Mouse (Mus musculus): Measurements from ENCODE around the gene 9430097D07Rik.

9430097D07Rik gene

DNA sequence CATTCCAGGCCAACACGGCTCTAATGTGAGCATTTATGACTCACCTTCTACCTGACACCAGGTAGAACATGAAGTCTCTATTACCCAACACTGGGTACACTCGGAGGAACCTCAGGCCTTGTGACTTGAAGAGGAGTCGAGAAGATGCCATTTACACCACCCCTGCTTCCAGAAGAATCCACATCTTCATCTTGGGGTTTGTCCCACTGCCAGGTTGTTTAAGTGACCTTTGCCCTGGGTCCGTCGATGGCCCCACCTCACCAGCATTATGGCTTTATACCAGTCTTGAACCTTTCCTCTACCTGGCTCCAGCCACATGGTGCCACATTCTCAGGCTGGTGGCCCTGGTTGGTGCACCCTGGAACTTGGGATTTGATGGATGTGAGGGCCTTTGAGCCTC is 21.8 kb upstream of the 9430097D07Rik start:
- DNase-seq (ENCODE audit: extremely low spot score) = no peak

DNA sequence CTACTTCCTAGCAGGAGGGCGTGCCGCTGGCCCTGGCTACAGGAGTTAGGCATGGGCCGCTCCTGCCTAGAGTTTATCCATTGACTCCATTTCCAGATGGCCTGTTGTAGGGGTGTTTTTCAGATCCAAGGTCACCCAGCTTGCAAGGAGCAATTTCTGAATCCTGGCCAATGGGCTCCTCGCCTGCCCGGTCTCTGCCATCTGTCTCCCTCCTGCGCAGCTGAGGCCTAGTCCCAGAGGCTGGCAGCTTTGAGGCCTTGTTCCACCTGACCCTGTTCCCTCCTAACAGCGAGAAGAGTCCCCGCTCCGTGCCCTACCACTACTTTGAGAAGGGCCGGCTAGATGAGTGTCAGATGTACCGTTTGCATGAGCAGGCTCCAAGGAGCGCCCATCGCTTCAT is 21.2 kb upstream of the 9430097D07Rik start:
- no peak for DNase-seq (ENCODE audit: extremely low spot score)

DNA sequence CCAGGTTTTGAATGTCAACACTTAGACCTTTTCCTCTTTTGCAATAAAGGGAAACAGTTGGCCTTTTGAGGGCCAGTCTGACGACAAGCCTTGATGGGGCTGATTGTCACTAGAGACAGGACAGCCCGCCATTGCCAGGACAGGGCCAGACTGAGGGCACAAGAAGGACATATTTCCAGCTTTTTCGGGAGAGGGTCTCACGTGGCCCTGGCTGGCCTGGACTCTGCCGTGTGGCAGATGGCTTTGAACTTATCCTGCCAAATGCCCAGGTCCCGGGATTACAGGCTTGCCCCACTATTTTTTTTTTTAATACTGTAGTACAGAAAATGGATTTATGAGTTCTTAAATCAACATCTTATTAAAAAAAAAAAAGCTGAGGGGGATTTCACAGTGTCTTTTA is 15.8 kb upstream of the 9430097D07Rik start:
- no peak for DNase-seq (ENCODE audit: extremely low spot score)

DNA sequence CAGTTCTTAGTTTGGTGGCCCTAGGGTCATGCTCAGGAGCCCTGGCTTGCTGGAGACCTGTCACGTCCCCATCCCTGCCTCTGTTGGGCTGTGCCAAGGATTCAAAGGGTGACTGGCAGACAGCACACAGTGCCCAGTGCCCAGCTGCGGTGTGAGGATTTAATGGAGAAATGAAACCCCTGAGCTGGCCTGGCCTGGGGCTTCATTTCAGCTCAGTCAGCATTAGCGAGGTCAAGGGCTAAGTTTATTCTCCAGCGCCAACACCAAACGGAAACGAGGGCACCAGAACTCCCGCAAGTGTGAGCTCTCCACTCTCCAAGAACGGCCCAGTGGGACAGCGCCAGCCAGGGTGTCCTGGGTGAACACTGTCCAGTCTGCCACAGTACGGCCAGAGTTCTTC is 14.7 kb upstream of the 9430097D07Rik start:
- DNase-seq (ENCODE audit: extremely low spot score) = no peak

DNA sequence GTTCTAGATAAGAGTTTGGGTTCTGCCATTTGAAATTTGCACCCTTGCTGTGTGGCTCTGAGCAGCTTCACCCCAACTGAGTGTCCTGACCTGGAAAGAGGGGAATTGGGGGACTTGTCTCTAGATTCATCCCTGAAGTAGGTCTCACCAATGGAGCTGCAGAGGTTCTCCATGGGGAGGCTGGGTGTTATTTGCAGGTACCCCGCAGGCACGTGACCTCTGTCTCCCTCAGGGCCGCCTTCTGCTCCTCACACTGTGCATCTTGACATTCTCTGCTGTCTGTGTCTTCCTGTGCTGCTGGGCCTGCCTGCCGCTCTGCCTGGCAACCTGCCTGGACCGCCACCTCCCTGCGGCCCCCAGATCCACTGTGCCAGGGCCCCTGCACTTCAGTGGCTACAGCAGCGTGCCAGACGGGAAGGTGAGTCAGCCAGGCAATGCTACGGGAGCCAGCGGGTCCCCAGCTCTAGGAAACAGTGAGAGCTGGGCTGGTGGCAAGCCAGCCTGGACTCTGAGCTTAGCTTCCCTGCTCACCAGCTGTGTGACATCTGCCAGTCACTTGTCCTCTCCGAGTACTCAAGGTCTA is 13.8 kb upstream of the 9430097D07Rik start:
- DNase-seq (ENCODE audit: extremely low spot score) = no peak

DNA sequence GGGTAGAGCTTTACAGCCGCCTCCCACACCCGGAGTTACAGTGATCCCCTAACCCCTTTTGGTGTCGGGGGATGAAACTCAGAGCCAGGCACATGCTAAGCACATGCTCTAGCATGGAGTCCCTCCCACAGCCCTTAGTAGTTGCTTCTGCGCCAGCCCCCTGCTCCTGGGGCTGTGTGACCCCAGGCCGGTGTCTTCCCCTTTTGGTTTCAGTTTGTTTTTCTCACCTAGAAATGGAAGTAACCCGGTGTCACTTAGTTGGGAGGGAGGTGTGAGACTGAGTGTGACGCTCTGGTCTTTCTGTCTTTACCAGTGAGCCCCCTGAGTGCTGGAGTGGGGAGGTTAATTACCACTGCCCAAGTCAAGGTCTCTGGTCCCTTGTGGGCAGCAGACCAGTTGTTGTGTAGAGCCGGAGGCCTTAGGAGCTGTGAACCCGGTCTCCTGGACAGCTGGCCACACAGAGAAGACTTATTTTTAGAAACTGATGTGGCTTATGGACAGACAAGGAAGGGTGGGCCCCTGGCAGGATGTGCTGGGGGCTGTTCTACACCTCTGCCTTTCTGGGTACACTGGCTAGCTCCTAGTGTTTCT is 12.3 kb upstream of the 9430097D07Rik start:
- DNase-seq (ENCODE audit: extremely low spot score) = no peak

DNA sequence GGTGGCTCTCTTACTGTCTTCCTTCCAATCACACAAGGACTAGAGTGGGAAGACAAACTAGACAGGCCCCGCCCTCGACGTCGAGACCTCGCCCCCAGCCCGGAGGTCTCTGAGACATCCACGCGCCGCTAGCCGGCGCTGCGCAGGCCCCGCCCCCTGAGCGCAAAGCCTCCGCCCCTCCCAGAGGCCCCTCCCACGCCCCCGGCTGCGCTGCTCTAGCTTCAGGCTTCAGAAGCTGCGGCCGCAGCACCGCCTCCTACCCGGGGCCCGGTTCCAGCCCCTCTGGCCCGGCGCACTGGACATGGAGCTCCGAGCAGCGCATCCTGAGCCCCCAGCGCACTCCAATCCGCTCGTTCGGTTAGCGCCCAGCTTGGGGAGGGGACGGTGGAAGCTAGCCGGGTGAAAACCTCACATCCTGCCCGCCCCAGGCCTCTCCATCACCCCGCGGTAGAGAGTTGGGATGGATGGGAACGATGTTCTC is 11.4 kb upstream of the 9430097D07Rik start, which contains the start of gene St6galnac4:
Gene St6galnac4 (plus strand): TSS at position 225 of the 481 bp plus-strand sequence.
- peak; percentile 96 for DNase-seq (ENCODE audit: extremely low spot score)

DNA sequence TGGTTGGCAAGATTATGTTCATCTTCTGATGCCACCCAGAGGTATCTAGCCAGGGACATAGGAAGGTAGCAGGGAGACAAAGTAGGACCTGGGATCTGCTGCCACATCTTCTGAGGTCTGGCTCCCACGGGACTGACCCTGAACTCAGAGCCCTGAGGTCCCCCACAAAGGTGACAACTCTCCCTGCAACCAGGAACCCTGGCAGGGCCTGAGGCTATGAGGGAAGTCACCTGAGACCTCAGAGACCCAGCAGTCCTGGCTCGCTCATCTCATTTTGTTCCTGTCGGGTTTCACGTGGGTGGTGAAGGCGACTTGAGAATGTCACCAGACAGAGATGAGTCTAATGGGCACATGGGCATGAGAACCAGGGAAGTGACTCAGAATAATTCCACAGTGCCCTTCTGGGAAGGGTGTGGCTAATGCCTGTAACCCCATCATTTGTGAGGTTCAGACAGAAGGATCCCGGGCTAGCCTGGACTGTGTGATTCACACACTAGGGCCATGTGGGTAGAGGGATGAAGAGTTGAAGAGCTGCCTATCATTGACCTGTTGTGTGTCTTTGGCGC is 9.7 kb upstream of the 9430097D07Rik start:
- DNase-seq (ENCODE audit: extremely low spot score) = no peak

DNA sequence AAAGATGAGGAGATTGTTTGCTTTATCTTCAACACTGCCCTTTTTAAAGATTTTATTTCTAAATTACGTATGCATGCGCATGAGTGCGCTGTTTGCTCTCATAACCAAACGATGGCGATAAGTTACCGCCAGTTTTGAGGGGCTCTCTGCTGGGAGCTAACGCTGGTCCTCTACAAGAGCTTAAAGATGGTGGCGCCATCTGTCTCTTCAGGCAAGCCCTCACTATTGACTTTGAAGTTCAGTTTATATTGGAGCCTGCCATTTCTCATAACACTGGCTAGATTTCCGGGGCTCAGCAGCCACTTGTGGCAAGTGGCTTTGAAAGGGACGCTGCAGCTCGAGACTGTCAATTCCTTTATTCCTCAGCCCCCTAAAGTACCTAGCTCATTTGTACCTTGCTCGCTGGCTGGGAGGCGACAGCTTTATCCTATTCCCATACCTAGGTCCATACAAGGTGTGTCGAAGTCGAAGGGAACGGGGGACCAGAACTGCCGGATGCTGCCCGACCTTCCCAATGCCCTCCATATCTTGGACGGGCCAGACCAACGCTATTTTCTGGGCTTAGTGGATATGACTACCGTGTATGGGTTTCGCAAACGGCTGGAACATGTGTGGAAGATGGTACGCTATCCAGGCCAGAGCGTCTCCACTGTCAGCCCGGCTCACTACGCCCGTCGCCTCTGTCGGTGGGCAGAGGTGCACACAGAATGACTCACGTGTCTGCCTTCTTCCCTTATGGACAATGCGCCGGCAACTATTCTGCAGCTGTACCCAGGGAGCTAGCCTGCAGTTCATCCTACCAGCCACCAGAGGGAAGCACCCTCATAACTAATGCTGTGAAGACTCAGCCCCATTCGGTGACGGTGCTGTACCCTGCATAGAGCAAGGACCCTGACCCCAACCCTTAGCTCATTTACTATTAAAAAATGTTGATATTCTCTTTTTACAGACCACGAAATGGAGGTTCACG is 7.6 kb upstream of the 9430097D07Rik start:
- peak; percentile 78 for DNase-seq (ENCODE audit: extremely low spot score)

DNA sequence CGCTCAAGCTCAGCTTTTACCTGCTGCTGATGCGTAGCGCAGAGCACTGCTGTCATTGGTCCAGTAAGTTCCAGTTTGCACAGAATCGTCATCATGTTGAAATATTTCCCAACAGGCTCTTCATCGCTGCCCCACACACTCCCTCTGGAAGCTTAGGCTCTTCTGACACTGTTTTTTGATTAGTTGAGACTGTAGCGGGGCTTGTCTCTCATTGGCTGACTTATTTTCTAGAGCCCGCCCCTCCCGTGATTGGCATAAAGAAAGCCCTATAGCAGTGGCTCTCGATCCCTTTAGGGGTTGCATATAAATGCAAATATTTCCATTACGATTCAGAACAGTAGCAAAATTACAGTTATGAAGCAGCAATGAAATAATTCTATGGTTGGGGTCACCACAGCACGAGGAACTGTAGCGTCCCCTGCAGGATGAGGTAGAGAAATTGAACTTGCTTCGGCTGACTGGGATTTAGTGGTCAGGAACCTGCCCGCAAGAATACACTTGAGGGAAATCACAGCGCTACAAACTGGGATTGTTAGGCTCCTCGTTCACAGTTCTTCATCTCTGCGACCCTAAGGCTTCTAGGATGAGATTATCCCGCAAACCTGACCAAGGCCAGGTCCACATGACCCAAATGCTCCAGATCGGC is 6.1 kb upstream of the 9430097D07Rik start:
- DNase-seq (ENCODE audit: extremely low spot score) = peak; percentile 63

DNA sequence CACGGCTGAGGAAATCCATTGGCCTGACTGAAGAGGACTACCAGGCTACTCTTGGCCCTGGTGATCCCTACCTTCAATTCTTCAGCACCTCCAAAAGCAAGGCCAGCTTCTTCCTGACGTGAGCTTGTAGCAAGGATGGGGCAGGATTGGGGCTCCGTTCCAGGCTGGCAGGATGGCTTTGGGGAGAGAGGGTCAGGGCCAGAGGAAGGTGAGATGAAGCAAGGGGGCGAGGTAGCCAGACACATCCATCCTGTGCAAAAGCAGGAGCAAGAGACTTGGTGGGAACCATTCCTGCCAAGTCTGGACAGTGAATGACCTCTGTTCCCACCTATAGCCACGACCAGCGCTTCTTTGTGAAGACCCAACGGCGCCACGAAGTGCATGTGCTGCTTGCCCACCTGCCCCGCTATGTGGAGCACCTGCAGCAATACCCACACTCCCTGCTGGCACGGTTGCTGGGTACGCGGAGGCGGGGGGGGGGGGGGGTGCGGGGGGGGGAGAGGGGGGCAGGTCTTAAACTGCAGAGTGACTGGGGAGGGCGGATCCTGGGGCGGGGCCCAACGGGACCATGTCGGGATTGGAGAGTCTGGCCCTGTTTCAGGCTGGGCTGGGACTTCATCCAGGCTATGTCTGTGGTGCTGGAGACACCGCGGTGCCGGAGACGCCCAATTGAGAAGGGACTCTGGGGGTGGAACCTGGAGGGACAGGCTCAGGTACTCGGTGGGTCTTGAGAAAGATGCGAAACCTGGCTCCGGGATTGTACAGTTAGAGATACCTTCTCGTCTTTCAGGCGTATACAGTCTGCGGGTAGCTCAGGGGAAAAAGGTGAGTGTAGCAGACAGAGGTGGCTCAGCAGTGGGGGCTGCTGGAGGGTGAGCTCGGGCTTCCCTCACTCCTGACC is 2.9 kb upstream of the 9430097D07Rik start:
- no peak for DNase-seq (ENCODE audit: extremely low spot score)

DNA sequence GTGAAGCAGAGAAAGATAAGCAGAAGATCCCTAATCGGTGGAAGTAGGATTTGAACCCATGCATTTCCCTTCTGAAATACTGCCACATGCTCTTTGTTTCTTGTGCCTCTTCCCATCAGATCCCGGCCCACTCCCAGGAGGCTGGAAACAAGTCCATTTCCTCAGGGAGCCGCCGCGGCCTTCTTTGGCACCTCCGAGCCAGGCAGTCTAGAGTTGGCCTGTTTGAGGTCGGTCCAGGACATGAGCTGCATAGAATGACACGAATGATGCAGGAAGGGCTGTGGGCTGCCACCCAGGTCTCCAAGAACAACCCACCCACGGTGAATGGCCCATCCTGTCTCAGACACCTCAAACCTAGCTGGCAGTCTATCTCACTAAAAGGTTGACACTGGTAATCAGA is 1.0 kb upstream of the 9430097D07Rik start:
- no peak for DNase-seq (ENCODE audit: extremely low spot score)

DNA sequence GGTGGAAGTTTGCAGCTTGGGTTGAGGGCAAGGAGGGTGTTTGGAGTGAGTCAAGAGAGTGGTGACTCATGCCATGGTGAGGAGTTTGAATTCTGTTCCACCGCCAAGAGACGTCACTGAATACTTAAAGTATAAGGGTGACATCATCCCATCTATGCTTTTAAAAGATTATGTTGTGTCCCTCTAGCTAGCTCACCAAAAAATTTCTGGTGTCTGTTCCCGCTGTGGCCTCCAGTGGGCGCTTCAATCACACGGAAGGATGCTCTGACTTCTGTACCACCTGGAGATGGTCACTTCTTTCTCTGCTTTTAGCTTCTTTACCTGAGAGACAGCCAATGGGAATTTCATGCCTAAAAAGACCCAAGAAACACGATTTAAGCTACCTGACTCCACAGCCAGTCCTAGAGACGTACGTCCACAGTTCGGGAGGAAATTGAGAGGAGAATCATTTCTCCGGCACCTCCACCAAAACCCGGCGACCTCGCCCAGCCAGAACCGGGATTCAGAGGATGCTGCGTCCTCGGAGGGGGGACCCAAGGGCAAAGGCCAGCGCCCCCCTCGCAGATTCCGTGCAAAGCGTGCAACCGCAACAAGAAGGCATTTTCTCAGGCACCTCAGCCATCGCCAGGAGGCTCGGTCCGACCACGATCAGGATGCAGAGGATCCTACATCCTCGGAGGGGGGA is 441 bp downstream of the 9430097D07Rik start:
- peak; percentile 63 for DNase-seq (ENCODE audit: extremely low spot score)

DNA sequence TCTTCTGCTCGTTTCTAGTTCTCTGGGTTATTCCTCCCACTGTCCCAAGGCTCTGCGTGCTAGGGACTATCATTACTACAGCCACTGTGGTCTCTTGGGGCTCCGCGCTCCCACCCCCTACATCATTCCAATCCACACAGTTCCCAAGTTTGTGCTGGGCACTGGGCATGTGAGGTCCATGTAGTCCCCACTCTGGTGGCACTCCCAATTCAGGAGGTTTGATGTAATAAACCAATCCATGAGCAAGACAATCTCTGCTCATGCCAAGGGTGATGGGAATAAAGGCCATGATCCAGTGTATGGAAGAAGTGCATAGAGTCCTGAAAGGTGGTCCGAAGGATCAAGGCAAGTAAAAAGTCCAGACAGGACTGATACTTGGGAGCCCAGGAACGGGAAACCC is 987 bp downstream of the 9430097D07Rik start, which contains the start of gene Pip5kl1:
Gene Pip5kl1 (plus strand): TSS at position 301 of the 400 bp plus-strand sequence.
- DNase-seq (ENCODE audit: extremely low spot score) = no peak

DNA sequence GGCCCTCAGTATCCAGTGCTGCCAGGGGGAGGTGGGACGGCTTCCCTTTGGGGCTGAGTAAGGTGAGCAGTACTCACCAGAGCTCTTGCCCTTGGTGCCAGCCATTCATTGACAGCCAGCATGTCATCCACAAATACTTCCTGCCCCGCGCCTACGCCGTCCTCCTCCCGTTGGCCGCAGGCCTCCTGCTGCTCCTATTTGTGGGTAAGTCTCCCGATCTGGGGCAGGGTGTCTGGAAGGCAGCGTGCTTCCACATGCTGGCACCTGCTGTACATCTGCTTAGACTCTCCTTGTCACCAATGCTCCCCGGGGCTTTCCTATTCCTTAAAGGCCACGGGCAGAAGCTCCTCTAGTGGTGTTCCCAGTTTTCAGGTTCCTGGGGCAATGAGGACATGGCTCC is 3.3 kb downstream of the 9430097D07Rik start:
- DNase-seq (ENCODE audit: extremely low spot score) = no peak

DNA sequence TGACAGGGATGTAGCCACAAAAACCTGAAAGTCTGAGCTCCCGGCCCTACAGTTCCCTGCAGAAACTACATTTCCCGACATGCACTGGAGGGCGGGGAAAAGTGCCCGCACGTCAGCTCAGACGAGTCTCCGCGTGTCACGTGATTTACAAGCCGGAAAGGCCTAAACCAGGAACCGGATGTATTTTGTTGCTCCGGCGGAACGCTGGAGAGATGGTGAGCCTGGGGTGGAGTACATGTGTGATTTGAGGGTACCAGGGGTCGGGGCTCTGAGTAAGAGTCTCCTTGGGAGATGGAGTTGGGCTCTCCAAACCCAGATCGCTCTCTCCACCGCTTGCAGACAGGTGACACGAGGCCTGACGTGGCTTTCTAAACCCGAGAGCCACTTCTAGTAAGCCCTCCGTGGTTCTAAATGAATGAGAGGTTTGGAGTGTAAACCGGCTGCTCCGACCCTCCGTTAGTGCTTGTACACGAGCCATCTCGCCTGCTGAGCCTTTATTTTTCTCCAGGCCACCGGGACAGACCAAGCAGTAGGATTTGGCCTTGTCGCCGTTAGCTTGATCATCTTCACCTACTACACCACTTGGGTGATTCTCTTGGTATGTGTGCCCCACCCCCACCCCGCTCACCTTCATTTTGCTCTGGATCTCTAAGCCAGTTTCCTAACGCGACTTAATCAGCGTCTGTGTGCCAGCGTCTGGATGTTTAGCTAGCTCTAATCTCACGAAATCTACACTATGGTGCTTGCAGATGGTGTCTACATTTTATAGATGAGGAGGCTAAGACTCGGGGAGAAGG is 4.6 kb downstream of the 9430097D07Rik start, which contains the start of gene Dpm2:
Gene Dpm2 (plus strand): TSS at position 161 of the 797 bp plus-strand sequence.
- DNase-seq (ENCODE audit: extremely low spot score) = peak; percentile 86

DNA sequence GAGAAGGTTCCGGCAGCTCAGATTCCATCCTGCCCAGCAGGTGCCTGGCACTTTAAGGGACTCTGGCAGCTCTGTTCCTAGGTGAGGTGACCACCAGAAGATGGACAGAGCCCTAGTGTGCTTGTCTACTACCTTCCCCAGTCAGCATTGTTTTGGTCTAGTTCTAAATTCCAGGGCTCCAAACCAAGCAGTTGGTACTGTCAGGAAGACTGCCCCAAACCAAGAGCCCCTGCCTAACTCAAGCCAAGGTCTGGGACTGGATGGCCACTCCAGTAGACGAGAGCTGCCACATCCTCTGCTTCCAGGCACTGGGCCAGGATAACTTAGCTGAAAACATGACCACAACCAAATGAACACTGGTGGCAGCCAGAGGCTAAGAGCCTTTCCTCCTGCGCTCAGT is 6.5 kb downstream of the 9430097D07Rik start:
- DNase-seq (ENCODE audit: extremely low spot score) = no peak

DNA sequence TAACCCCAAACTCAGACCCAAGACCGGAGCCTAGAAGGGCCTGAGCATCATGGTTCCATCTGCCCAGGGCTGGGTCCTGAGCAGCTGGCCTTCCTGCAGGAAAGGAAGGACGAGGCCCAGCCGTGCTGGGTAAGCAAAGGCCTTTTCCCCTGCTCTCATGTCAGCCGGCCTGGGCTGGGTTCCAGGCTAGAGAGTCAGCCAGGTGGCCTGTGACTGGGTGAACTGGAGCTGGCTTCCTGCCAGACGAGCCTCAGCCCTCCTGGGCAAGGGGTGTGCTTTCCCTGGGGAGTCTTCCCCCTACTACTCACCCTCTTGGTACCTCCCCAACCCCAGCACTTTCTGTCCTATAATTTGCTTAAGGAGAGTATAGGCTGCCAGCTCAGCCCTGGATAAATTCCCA is 7.3 kb downstream of the 9430097D07Rik start:
- DNase-seq (ENCODE audit: extremely low spot score) = no peak

DNA sequence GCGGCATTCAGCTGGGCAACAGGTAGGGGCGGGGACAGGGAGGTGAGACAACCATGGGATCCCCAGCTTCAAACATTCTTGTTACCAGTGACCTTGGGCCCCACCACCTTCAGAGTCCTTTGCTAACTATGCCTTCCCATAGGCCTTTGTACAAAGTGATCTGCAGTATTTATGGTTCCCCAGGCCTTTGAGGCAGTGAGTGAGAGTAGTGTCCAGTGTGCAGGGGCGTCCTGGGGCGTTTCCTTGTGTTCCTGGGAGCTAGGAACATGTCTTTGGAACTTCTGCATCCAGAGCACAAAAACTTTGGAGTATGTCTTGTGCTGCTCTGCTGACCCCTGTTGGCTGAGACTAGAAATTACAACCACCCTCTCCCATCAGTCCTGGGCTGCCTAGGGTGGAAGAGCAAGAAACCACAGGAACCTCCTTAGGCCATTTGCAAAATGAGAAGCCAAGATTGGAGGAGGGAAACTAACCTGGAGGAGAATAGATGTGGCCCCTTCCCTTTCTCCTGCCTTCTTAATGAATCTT is 8.9 kb downstream of the 9430097D07Rik start:
- DNase-seq (ENCODE audit: extremely low spot score) = peak; percentile 68
